Mouse (Mus musculus) E14TG2a.4 (cell line): Measurements from ENCODE around the gene Gpr37l1.

Experiments
- CTCF ChIP-seq: conservative IDR thresholded peaks from 2 replicates; pipeline ENCODE4 v1.5.1; 2014; ENCODE audit warnings: low read length
- POU5F1 ChIP-seq: IDR thresholded peaks from 2 replicates; pipeline ENCODE4 v1.6.1; 2014; ENCODE audit warnings: low read length, borderline replicate concordance

DNA sequence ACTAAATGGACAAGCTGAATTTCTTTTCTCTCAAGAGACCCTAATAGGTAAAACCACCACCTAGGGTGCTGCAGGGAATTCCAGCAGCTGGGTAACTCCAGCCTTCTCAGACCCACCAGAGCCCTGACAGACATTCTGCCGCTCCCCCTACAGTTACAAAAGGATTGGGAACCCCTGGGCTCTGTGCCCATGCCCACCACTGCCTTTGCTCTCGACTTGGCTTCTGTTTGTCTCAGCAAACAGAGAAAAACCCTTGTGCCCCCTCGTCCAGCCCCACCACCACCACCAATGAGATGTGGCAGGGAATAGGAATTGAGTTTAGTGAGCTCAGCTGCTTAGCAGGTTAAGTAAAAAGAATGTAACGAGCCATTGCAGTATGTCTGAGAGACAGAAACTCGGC is 18.5 kb downstream of the Gpr37l1 start:
- TF ChIP-seq CTCF (no peak), POU5F1 (no peak)
